Mouse (Mus musculus) spleen, adult 2 months (tissue): Measurements from ENCODE around the gene Dnaic1.

Experiments used
- CTCF ChIP-seq: fragments of 200-500 bp; IDR thresholded peaks from 2 replicates; pipeline ENCODE4 v1.5.1; 2011; ENCODE audit warnings: mild to moderate bottlenecking, inconsistent platforms; ENCODE audit not compliant: insufficient read depth, insufficient read length, insufficient replicate concordance; ENCODE audit errors: extremely low read depth
- POLR2A ChIP-seq: fragments of 200-500 bp; IDR thresholded peaks from 2 replicates; pipeline ENCODE4 v1.6.1; 2011; ENCODE audit warnings: low read depth, low read length, inconsistent platforms

- TF ChIP-seq POLR2A (no peak), CTCF (no peak)
These were observed 6.3 kb upstream of the Dnaic1 start for GRCm38 (mm10) chr4:41563297-41563696.
